Mouse (Mus musculus) bone marrow macrophage, adult 2 months (primary cell): ENCODE data around the gene A430078G23Rik. TPM values are rescaled to one million over a fixed set of nuclear protein-coding genes. Genes with fewer than 3 reads are reported as not detected.

ENCODE experiments used
- H3K27ac ChIP-seq: 2 replicates; pipeline ENCODE4 v1.5.1; 2012; ENCODE audit warnings: low read depth, low read length; ENCODE audit not compliant: insufficient read depth
- H3K4me1 ChIP-seq: 2 replicates; pipeline ENCODE4 v1.6.1; 2012; ENCODE audit warnings: low read length; ENCODE audit not compliant: control insufficient read depth, insufficient read depth
- H3K4me3 ChIP-seq: 2 replicates; pipeline ENCODE4 v1.5.1; 2012; ENCODE audit warnings: mild to moderate bottlenecking, low read length, moderate library complexity; ENCODE audit not compliant: insufficient read depth
- CTCF ChIP-seq: IDR thresholded peaks from 2 replicates; pipeline ENCODE4 v1.5.1; 2012; ENCODE audit warnings: low read depth, mild to moderate bottlenecking, low read length, moderate library complexity
- POLR2A ChIP-seq: IDR thresholded peaks from 2 replicates; pipeline ENCODE4 v1.6.1; 2012; ENCODE audit warnings: mild to moderate bottlenecking, low read depth, low read length, borderline replicate concordance
- polyA plus RNA-seq: library from polyadenylated mRNA; stranded (reverse); fragments of >200 nt; gene quantifications from 2 replicates; pipeline ENCODE4 v1.2.4, GENCODE M21; 2012; ENCODE audit not compliant: missing spikeins, insufficient read depth, insufficient read length

Gene A430078G23Rik
- polyA plus RNA-seq, 1 experiment: 0.70 TPM

DNA sequence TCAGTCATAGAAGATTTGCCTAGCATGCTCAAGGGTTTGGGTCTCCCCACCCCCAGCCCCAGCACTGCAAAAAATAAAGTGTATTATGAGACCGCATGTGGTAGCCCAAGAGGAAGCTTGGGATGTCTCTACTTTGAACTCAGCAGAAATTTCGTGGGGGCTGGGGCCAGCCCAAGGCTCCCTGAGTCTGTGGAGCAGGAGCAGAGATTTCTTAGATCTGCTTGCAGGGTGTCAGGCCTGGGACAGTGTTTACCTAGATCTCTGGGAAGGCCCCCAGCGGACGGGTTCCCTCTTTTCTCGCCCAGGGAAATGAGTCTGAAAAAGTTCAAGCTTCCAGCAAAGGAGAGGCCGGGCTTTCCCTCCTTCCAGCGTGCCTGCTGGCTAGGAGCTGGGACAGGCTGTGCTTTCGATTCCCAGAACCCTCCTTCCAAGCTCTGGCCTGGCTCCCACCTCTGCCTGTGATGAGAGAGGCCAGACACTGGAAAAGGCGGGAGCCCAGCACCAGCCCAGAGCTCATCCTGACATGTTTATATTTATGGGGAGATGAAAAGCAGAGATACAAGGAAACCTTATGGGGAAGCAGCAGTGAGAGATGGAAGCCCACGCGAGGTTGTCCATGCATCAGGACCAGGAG is 23.5 kb downstream of the A430078G23Rik start:
- no peak for TF ChIP-seq CTCF
- no peak for TF ChIP-seq POLR2A
- Histone ChIP-seq H3K27ac (no peak overlapping the region), H3K4me1 (no peaks in the 10 kb centered on the region), H3K4me3 (no peak overlapping the region)

DNA sequence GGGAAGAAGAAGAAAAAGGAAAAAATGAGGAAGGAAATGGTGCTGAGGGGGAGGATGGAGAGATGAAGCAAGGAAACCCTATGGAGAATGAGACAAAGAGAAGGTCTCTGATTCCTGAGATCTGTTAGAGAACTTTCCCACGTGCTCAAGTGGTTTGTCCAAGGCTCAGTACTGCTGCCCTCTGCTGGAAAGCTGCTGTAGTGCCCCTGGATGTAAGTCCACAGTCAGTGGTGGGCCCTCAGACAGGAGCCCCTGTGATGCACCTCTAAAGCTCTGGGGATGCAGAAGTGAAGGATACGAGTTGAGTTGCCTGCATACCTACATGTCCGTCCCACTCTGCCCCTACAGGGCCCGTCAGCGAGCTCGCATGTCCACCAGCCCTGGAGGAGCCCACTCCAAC is 34.1 kb downstream of the A430078G23Rik start:
- Histone ChIP-seq H3K27ac (no peak overlapping the region), H3K4me3 (no peak overlapping the region)

GRCm38 (mm10) chr8:3388591-3389338 is 35.5 kb downstream of the A430078G23Rik start:
- H3K4me3 ChIP-seq: no peak overlapping the region
- no peaks in the 10 kb centered on the region for H3K4me1 ChIP-seq
- TF ChIP-seq CTCF: no peak
- no peak for TF ChIP-seq POLR2A
- H3K27ac ChIP-seq: no peak overlapping the region

More for the DNA sequence above, 34.1 kb downstream of the A430078G23Rik start:
- TF ChIP-seq CTCF (peak; percentile 87), POLR2A (no peak)
- H3K4me1 ChIP-seq: no peaks in the 10 kb centered on the region

GRCm38 (mm10) chr8:3389506-3389905 is 36.3 kb downstream of the A430078G23Rik start:
- Histone ChIP-seq H3K4me1 (no peaks in the 10 kb centered on the region), H3K4me3 (no peak overlapping the region), H3K27ac (no peak overlapping the region)
- TF ChIP-seq CTCF (no peak), POLR2A (no peak)

DNA sequence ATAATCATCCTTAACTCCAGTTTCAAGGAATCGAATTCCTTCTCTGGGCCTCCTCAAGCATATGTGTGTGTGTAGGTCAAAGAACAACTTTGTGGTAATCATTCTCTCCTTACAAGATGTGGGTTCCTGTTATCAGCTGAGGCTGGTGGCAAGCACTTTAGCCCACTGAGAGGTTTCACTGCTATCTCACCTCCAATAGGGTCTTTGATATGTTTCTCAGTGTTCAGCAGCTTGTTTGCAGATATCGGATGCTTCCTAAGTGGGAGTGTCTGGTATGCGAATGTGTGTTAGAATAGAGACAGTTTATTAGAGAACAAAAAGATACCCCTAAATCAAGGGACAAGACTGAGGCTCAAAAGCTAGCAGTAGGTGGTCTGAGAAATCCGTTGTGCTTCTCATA is 39.1 kb downstream of the A430078G23Rik start:
- Histone ChIP-seq H3K4me3 (no peak overlapping the region), H3K4me1 (no peaks in the 10 kb centered on the region), H3K27ac (no peak overlapping the region)
- TF ChIP-seq CTCF: no peak
- TF ChIP-seq POLR2A: no peak

GRCm38 (mm10) chr8:3392771-3393710 is 39.8 kb downstream of the A430078G23Rik start, which contains the start of gene Arhgef18:
Arhgef18 (plus strand) TSS chr8:3393006.
- Histone ChIP-seq H3K27ac (no peak within 1 kb of the TSS), H3K4me1 (no peaks in the 10 kb centered on the region), H3K4me3 (no peak within 1 kb of the TSS)
- no peak for TF ChIP-seq POLR2A
- no peak for TF ChIP-seq CTCF

DNA sequence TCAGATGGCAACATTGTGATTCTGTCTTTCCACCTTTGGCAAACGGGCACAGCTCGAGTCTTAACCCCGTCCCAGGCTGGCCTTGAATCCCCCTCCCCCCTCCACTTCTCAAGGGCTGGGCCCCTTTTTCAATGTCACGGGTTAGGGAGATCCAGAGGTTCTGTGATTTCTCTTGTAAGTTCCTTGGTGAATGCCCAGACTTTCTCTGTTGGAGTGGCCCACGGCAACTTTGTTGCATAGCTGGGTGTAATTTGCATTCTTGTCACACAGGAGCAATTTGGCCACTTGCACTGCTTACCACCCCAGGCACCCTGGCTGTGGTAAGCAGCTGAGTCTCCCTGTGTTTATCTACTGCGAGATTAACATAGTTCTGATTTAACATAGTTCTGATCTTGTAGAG is 41.4 kb downstream of the A430078G23Rik start:
- TF ChIP-seq POLR2A (no peak), CTCF (no peak)
- Histone ChIP-seq H3K4me1 (no peaks in the 10 kb centered on the region), H3K4me3 (no peak overlapping the region), H3K27ac (no peak overlapping the region)

DNA sequence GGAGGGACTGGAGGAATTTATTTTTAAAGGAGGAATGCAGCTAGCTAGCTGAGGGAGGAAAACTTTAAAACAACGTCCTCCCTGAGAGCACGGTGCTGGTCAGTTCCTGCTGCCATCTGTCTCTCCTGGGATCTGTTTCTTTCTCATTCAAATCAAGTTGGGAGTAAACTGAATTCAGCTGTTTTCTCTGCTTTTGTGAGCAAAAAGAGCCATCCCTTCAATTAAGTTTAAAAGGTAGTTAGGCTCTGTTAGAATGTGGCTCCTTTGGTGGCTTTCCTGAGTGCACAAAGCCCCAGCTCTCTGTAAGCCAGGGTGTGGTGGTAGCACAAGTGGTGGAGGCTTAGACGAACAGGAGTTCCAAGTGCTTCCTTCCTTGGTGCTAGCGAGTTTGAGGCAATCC is 42.0 kb downstream of the A430078G23Rik start:
- no peak overlapping the region for H3K27ac ChIP-seq
- no peak overlapping the region for H3K4me3 ChIP-seq
- TF ChIP-seq POLR2A (no peak), CTCF (no peak)
- H3K4me1 ChIP-seq: no peaks in the 10 kb centered on the region

GRCm38 (mm10) chr8:3397597-3397996 is 44.4 kb downstream of the A430078G23Rik start:
- no peaks in the 10 kb centered on the region for H3K4me1 ChIP-seq
- no peak overlapping the region for H3K4me3 ChIP-seq
- H3K27ac ChIP-seq: no peak overlapping the region
- TF ChIP-seq CTCF (no peak), POLR2A (no peak)
